Mouse (Mus musculus) lung, embryonic 14.5 days (tissue): ENCODE measurements around the gene Igsf21. TPM values are rescaled to one million over a fixed set of nuclear protein-coding genes. Genes with fewer than 3 reads are reported as not detected.

Source experiments
- ATAC-seq: fragments of 200-750 bp; cut with Nextera tagmentation; 2 replicates; pipeline ENCODE4 v1.8.0; 2017; ENCODE audit warnings: mild to moderate bottlenecking, moderate TSS enrichment, moderate library complexity; ENCODE audit not compliant: insufficient read depth
- DNase-seq: peaks from one replicate; pipeline ENCODE4 v3.0.0-alpha.2; 2015
- H3K27ac ChIP-seq: fragments of 300-500 bp; sonication (generic); 2 replicates; pipeline ENCODE4 v1.5.1; 2014; ENCODE audit warnings: low read depth, mild to moderate bottlenecking, moderate library complexity
- H3K27me3 ChIP-seq: fragments of 300-500 bp; sonication (generic); 2 replicates; pipeline ENCODE4 v1.6.1; 2014; ENCODE audit warnings: low read length, control low read depth; ENCODE audit not compliant: insufficient read depth
- H3K36me3 ChIP-seq: fragments of 300-500 bp; sonication (generic); 2 replicates; pipeline ENCODE4 v1.6.1; 2014; ENCODE audit warnings: control low read depth; ENCODE audit not compliant: insufficient read depth
- H3K4me1 ChIP-seq: fragments of 300-500 bp; sonication (generic); 2 replicates; pipeline ENCODE4 v1.6.1; 2014; ENCODE audit warnings: antibody characterized with exemption, control low read depth; ENCODE audit not compliant: insufficient read depth
- H3K4me2 ChIP-seq: fragments of 300-500 bp; sonication (generic); 2 replicates; pipeline ENCODE4 v1.6.1; 2014; ENCODE audit warnings: mild to moderate bottlenecking
- H3K4me3 ChIP-seq: fragments of 300-500 bp; sonication (generic); 2 replicates; pipeline ENCODE4 v1.5.1; 2014; ENCODE audit warnings: low read depth, low read length
- H3K9ac ChIP-seq: fragments of 300-500 bp; sonication (generic); 2 replicates; pipeline ENCODE4 v1.6.1; 2014
- H3K9me3 ChIP-seq: fragments of 300-500 bp; sonication (generic); 2 replicates; pipeline ENCODE4 v1.6.1; 2016; ENCODE audit warnings: low read depth, low read length, control low read depth
- CTCF ChIP-seq: IDR thresholded peaks from 2 replicates; pipeline ENCODE4 v1.5.1; 2016; ENCODE audit warnings: antibody characterized with exemption, low read depth
- WGBS: fragments of 180-500 bp; shearing (Covaris S2); extraction: QIAGEN DNeasy Blood & Tissue Kit; methylation state at CpG from one replicate; pipeline ENCODE4 v1.1.7; 2014; 5-methylcytosine and 5-hydroxymethylcytosine counted together
- polyA plus RNA-seq: library from polyadenylated mRNA; unstranded; fragments of >200 nt; fragmentation: Nextera tagmentation; extraction: Ambion mirVana; gene quantifications from 2 replicates; pipeline ENCODE4 v1.2.1, GENCODE M21; 2014

Gene Igsf21
- polyA plus RNA-seq, 1 experiment from 2014 or later = not detected

DNA sequence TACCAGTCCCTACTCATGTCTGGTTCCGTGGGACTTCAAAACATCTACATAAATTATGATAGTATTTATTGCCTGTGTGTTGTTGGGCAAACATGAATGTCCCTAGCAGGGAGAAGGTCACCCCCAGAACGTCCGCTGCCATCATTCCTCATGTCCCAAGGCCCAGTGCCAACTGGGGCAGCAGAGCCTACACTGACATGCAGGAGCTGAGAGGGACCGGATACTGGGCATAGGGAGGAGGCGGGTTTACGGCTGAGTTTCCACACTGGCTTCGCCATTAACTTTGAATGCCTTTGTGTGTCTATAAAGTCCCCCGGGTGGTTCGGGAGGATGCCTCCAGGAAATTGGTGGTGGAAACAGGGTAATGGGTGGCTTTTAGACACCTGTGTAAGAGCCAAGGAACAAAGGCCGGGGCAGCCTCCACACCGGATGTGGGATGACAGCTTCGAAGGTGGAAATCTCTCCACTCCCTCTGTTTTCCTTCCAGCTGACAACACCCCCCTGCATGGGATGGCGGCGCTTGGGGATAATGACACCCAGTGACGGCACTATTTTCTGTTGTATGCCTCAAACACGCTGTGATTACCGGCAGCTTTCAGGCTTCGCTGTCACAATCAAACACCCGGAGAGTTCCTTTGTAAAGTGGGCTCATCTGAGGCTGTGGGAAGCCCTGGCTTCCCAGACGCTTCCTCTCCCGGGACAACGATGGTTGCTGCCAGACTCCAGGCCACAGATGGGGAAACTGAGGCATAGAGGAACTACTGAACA lies 26.1 kb downstream of the Igsf21 start:
- TF ChIP-seq CTCF = no peak
- no peaks in the 10 kb centered on the region for H3K4me1 ChIP-seq
- 50% methylated on average over 22 of the region's 22 CpGs for WGBS
- no peak overlapping the region for H3K4me3 ChIP-seq
- H3K9ac ChIP-seq = no peak overlapping the region
- no peak overlapping the region for H3K27ac ChIP-seq
- H3K4me2 ChIP-seq = no peak overlapping the region
- no peaks in the 10 kb centered on the region for H3K9me3 ChIP-seq
- ATAC-seq = no peak
- no peak for DNase-seq
- H3K27me3 ChIP-seq = peaks cover 11% of the 10 kb centered on the region
- no peaks in the 10 kb centered on the region for H3K36me3 ChIP-seq

- no peaks in the 10 kb centered on the region; the same call in 1 of the 2 replicates for H3K4me1 ChIP-seq
- 52% methylated on average over 17 of the region's 17 CpGs for WGBS
- no peak for ATAC-seq
- no peak overlapping the region for H3K27ac ChIP-seq
- TF ChIP-seq CTCF = no peak
- no peaks in the 10 kb centered on the region for H3K36me3 ChIP-seq
- no peak overlapping the region for H3K9ac ChIP-seq
- DNase-seq = no peak
- H3K27me3 ChIP-seq = peaks cover 7% of the 10 kb centered on the region
- no peaks in the 10 kb centered on the region for H3K9me3 ChIP-seq
- no peak overlapping the region for H3K4me3 ChIP-seq
- no peak overlapping the region for H3K4me2 ChIP-seq
Observed at GRCm38 (mm10) chr4:140218853-140219852, 27.4 kb downstream of the Igsf21 start.

- 72% methylated on average over 5 of the region's 5 CpGs for WGBS
- H3K27me3 ChIP-seq = no peaks in the 10 kb centered on the region
- no peak overlapping the region for H3K27ac ChIP-seq
- H3K36me3 ChIP-seq = no peaks in the 10 kb centered on the region
- DNase-seq (no peak), ATAC-seq (no peak)
- no peak overlapping the region for H3K9ac ChIP-seq
- no peak overlapping the region for H3K4me3 ChIP-seq
- H3K9me3 ChIP-seq = no peaks in the 10 kb centered on the region
- no peak for TF ChIP-seq CTCF
- no peaks in the 10 kb centered on the region; the same call in 1 of the 2 replicates for H3K4me1 ChIP-seq
- no peak overlapping the region for H3K4me2 ChIP-seq
Observed at GRCm38 (mm10) chr4:140218384-140218783, 28.2 kb downstream of the Igsf21 start.

GRCm38 (mm10) chr4:140217934-140218333 lies 28.6 kb downstream of the Igsf21 start:
- 74% methylated on average over 8 of the region's 8 CpGs for WGBS
- no peak overlapping the region for H3K9ac ChIP-seq
- no peak for DNase-seq
- no peaks in the 10 kb centered on the region for H3K36me3 ChIP-seq
- H3K27me3 ChIP-seq = no peaks in the 10 kb centered on the region
- no peak overlapping the region for H3K4me2 ChIP-seq
- no peaks in the 10 kb centered on the region; the same call in 1 of the 2 replicates for H3K4me1 ChIP-seq
- H3K4me3 ChIP-seq = no peak overlapping the region
- H3K27ac ChIP-seq = no peak overlapping the region
- ATAC-seq = no peak
- H3K9me3 ChIP-seq = no peaks in the 10 kb centered on the region
- no peak for TF ChIP-seq CTCF

GRCm38 (mm10) chr4:140216096-140216495 lies 30.5 kb downstream of the Igsf21 start:
- no peaks in the 10 kb centered on the region; the same call in 1 of the 2 replicates for H3K4me1 ChIP-seq
- H3K4me3 ChIP-seq = no peak overlapping the region
- no peak for TF ChIP-seq CTCF
- no peak overlapping the region for H3K27ac ChIP-seq
- ATAC-seq (no peak), DNase-seq (no peak)
- WGBS = 76% methylated on average over 8 of the region's 8 CpGs
- H3K4me2 ChIP-seq = no peak overlapping the region
- no peaks in the 10 kb centered on the region for H3K36me3 ChIP-seq
- no peaks in the 10 kb centered on the region for H3K9me3 ChIP-seq
- H3K9ac ChIP-seq = no peak overlapping the region
- H3K27me3 ChIP-seq = no peaks in the 10 kb centered on the region

DNA sequence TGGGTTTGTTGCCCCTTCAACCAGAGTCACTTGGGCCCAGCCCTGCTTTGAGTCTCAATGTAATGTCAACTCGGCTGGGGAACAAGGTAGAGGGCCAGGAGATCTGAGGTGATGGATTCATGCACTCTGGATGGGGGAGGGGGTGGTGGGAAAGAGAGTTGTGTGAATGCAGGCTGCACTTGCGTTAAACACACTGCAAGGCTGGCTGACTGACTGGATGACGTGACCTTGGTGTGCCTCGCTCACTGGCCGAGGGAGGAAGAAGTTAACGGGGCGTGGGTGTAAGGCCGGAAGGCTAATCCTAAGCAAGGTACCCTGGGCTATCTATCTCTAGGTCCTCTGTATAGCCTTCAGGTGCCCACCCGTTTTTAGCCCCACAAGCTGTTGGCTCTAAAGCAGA lies 31.4 kb downstream of the Igsf21 start:
- no peaks in the 10 kb centered on the region for H3K9me3 ChIP-seq
- TF ChIP-seq CTCF = no peak
- H3K4me3 ChIP-seq = no peak overlapping the region
- 55% methylated on average over 9 of the region's 9 CpGs for WGBS
- no peaks in the 10 kb centered on the region for H3K36me3 ChIP-seq
- H3K4me2 ChIP-seq = no peak overlapping the region
- DNase-seq (no peak), ATAC-seq (no peak)
- no peak overlapping the region for H3K9ac ChIP-seq
- H3K27me3 ChIP-seq = no peaks in the 10 kb centered on the region
- H3K4me1 ChIP-seq = no peaks in the 10 kb centered on the region; the same call in 1 of the 2 replicates
- H3K27ac ChIP-seq = no peak overlapping the region

DNA sequence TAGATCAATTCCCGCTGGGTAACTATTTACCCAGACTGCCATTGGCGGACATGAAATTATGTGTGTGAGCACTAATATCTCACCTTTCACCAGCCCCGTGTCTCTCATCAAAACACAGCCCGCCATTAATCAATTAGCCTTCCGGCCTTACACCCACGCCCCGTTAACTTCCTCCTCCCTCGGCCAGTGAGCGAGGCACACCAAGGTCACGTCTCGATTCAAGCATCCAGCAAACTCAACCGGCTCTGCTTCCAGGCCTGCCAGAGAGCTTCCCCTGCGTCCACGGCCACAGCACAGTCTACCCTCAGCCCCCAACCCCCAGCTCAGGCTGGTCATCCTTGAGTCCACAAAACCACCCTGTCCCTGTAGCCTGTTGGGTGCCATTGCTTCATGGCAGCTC lies 32.2 kb downstream of the Igsf21 start:
- no peak overlapping the region for H3K27ac ChIP-seq
- no peaks in the 10 kb centered on the region for H3K9me3 ChIP-seq
- ATAC-seq (no peak), DNase-seq (peak; percentile 26)
- WGBS = 16% methylated on average over 14 of the region's 14 CpGs
- no peaks in the 10 kb centered on the region for H3K27me3 ChIP-seq
- no peak overlapping the region for H3K4me2 ChIP-seq
- no peaks in the 10 kb centered on the region for H3K36me3 ChIP-seq
- TF ChIP-seq CTCF = no peak
- H3K9ac ChIP-seq = no peak overlapping the region
- no peak overlapping the region for H3K4me3 ChIP-seq
- no peaks in the 10 kb centered on the region; the same call in 1 of the 2 replicates for H3K4me1 ChIP-seq
